Mouse (Mus musculus): ENCODE results near the gene Gm21294. TPM values are rescaled to one million over a fixed set of nuclear protein-coding genes. Genes with fewer than 3 reads are reported as not detected.
"Not testable (repeated sequence)": the region's sequence is repeated elsewhere in the genome, so short reads cannot be mapped to it uniquely, and the experiment has no call there.

Gm21294 gene
- polyA plus RNA-seq (2014; fragmentation: Nextera tagmentation; extraction: Ambion mirVana), result not detected in 2 replicates

DNA sequence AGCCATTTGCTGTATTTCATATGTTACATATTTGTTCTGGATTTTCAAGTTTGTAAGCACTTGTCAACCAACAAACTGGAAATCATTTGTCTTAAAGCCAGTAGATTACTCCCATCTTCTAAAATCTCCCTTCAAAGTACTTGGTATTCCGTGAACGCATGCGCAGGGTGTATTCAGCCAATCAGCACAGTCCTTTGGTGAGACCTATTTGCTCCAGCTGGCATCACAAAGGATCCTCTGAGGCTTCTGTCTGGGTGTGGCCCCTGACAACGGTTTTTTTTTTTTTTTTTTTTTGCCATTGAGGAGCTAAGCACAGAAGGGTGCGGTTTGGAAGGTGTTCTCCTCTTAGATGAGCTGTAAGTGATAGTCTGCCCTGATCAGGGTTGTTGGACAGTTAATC lies at the start of gene Gm21294:
Gene Gm21294, plus strand, starts transcription at position 301 of the 400 bp plus-strand sequence.
- not testable (repeated sequence) for H3K4me1 ChIP-seq (ENCODE audit: insufficient read depth); H3K27ac ChIP-seq (ENCODE audit: low read depth); H3K27me3 ChIP-seq (ENCODE audit: insufficient read depth, low read length); H3K36me3 ChIP-seq (ENCODE audit: insufficient read depth); H3K4me2 ChIP-seq; ATAC-seq (ENCODE audit: insufficient read depth); H3K9ac ChIP-seq; DNase-seq; H3K4me3 ChIP-seq (ENCODE audit: low read depth, low read length); H3K9me3 ChIP-seq (ENCODE audit: low read depth, low read length)
- no CpG with 5 or more reads among the region's 5 CpGs for WGBS

DNA sequence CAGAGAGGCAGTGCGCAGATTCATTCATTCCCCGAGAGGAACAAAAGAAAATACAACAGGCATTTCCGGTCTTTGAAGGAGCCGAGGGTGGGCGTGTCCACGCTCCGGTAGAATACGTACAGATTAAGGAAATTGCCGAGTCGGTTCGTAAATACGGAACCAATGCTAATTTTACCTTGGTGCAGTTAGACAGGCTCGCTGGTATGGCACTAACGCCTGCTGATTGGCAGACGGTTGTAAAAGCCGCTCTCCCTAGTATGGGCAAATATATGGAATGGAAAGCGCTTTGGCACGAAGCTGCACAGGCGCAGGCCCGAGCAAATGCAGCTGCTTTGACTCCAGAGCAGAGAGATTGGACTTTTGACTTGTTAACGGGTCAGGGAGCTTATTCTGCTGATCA lies 73.6 kb downstream of the Gm21294 start:
- H3K4me2 ChIP-seq; ATAC-seq (ENCODE audit: insufficient read depth); H3K27me3 ChIP-seq (ENCODE audit: insufficient read depth, low read length); H3K9me3 ChIP-seq (ENCODE audit: low read depth, low read length); H3K36me3 ChIP-seq (ENCODE audit: insufficient read depth); H3K27ac ChIP-seq (ENCODE audit: low read depth); H3K4me1 ChIP-seq (ENCODE audit: insufficient read depth); DNase-seq; H3K9ac ChIP-seq; H3K4me3 ChIP-seq (ENCODE audit: low read depth, low read length): not testable (repeated sequence)
- 83% methylated on average over 3 of the region's 21 CpGs for WGBS
